Mouse (Mus musculus) liver, embryonic 11.5 days (tissue): ENCODE data around the gene Angptl1. TPM values are rescaled to one million over a fixed set of nuclear protein-coding genes. Genes with fewer than 3 reads are reported as not detected.

ENCODE experiments used
- ATAC-seq: fragments of 200-750 bp; cut with Nextera tagmentation; replicated peaks from 2 replicates; pipeline ENCODE4 v1.8.0; 2017; ENCODE audit warnings: moderate number of reproducible peaks, mild to moderate bottlenecking, moderate TSS enrichment, moderate library complexity; ENCODE audit not compliant: low FRiP score
- DNase-seq: peaks from one replicate; pipeline ENCODE4 v3.0.0-alpha.2; 2017; ENCODE audit warnings: low spot score
- H3K27ac ChIP-seq: fragments of 300-500 bp; sonication (generic); 2 replicates; pipeline ENCODE4 v1.5.1; 2014; ENCODE audit warnings: mild to moderate bottlenecking, low read depth, low read length, control low read depth
- H3K27me3 ChIP-seq: fragments of 300-500 bp; sonication (generic); replicated peaks from 2 replicates; pipeline ENCODE4 v1.6.1; 2014; ENCODE audit warnings: low read length, mixed read lengths; ENCODE audit not compliant: control insufficient read depth, insufficient read depth
- H3K36me3 ChIP-seq: fragments of 300-500 bp; sonication (generic); 2 replicates; pipeline ENCODE4 v1.6.1; 2014; ENCODE audit warnings: mild to moderate bottlenecking, low read length, moderate library complexity, mixed read lengths; ENCODE audit not compliant: control insufficient read depth, insufficient read depth
- H3K4me1 ChIP-seq: fragments of 300-500 bp; sonication (generic); replicated peaks from 2 replicates; pipeline ENCODE4 v1.6.1; 2014; ENCODE audit warnings: low read length, mixed read lengths; ENCODE audit not compliant: control insufficient read depth, insufficient read depth
- H3K4me2 ChIP-seq: fragments of 300-500 bp; sonication (generic); 2 replicates; pipeline ENCODE4 v1.6.1; 2014; ENCODE audit warnings: mild to moderate bottlenecking, control low read depth, moderate library complexity
- H3K4me3 ChIP-seq: fragments of 300-500 bp; sonication (generic); 2 replicates; pipeline ENCODE4 v1.5.1; 2014; ENCODE audit warnings: low read depth, low read length, control low read depth
- H3K9ac ChIP-seq: fragments of 300-500 bp; sonication (generic); 2 replicates; pipeline ENCODE4 v1.6.1; 2014; ENCODE audit warnings: low read depth, low read length, control low read depth
- H3K9me3 ChIP-seq: fragments of 300-500 bp; sonication (generic); 2 replicates; pipeline ENCODE4 v1.6.1; 2016; ENCODE audit warnings: low read length, inconsistent platforms, mixed read lengths; ENCODE audit not compliant: control insufficient read depth
- WGBS: fragments of 180-500 bp; shearing (Covaris S2); extraction: QIAGEN DNeasy Blood & Tissue Kit; methylation state at CpG from one replicate; pipeline ENCODE4 v1.1.7; 2014; 5-methylcytosine and 5-hydroxymethylcytosine counted together
- polyA plus RNA-seq: library from polyadenylated mRNA; unstranded; fragments of >200 nt; fragmentation: Nextera tagmentation; extraction: Ambion mirVana; gene quantifications from 2 replicates; pipeline ENCODE4 v1.2.1, GENCODE M21; 2014

The Angptl1 gene
- 0.92 and 1.1 TPM in 2 replicates for polyA plus RNA-seq

DNA sequence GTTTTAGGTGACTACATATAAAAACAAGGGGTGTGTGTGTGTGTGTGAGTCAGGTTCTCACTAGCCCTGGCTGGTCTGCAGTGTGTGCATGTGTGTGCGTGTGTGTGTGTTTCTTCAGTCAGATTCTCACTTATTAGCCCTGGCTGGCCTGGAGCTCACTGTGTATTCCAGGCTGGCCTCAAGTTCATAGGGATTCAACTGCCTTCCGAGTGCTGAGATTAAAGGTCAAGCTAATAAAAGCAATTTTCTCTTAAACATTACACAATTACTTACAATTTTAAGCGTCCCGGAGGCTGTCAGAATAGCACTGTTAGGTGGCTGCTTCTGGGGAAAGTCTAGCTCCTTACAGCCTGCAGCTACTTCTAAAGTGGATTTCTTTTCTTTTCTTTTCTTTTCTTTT lies at the start of gene Angptl1:
Angptl1 (plus strand) TSS at position 386 of the 400 bp plus-strand sequence.
- Histone ChIP-seq H3K4me2 (no peak within 1 kb of the TSS), H3K4me3 (no peak within 1 kb of the TSS)

DNA sequence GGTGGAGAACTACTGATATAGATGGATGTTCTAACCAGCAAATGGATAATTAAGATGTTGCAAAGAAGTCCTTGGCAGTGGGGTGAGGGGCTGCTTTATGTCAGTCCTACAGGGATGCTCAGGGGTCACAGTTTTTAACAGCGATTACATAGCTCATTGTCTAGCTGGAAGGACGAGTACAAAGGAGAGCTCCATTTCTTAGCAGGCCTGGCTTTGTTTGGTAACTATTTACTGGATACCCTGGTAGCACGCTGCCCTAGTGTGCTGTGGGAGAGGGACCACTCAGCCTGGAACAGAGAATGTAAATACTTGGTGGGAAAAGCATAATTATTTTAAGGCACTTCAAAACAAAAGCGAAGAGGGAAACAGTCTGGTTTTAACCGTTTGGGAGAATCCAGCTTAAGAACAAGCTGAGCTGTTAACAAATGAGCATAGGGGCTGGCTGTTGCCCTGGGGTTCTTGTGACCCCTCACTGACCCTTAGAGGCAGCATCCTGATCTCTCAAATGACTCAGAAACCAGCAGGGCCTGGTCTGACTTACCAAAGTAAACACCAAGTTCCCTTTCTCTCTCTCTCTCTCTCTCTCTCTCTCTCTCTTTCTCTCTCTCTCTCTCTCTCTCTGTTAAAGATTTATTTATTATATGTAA lies 48.4 kb upstream of the Angptl1 start:
- ATAC-seq, result no peak
- 49% methylated on average over 5 of the region's 5 CpGs for WGBS
- no peak overlapping the region for H3K27ac ChIP-seq

More for the DNA sequence above, at the start of gene Angptl1:
- Histone ChIP-seq H3K36me3 (peaks cover 4% of the 10 kb centered on the region; the same call in 1 of the 2 replicates), H3K4me1 (peaks cover 7% of the 10 kb centered on the region; the same call in 1 of the 2 replicates), H3K9ac (no peak within 1 kb of the TSS), H3K27ac (no peak within 1 kb of the TSS), H3K27me3 (no peaks in the 10 kb centered on the region), H3K9me3 (no peaks in the 10 kb centered on the region)
- ATAC-seq, result no peak
- DNase-seq, result no peak
- WGBS, result 67% methylated on average over 4 of the region's 4 CpGs

DNA sequence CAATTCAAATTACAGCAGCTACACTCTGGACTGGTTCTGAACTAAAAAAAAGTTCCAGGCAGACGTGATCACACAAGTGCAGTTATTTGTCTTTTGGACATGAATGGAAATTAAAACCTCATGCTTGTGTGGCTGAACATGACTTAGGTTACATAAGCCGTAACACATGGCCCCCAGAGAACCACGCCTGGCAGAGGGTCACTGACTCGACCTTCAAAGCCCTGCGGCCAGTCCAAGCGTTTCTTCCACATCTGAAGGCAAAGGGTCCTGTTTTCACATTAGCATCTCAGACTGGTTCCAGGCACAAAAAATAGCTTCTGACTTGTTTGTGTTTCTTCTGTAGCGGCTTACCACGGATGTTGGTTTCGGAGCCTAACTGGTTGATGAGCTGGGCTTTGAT lies 42.1 kb upstream of the Angptl1 start:
- H3K36me3 ChIP-seq, result no peaks in the 10 kb centered on the region
- 75% methylated on average over 9 of the region's 9 CpGs for WGBS

More for the DNA sequence above, 48.4 kb upstream of the Angptl1 start:
- Histone ChIP-seq H3K27me3 (no peaks in the 10 kb centered on the region), H3K4me3 (no peak overlapping the region), H3K4me2 (no peak overlapping the region), H3K9ac (no peak overlapping the region), H3K4me1 (0 out of 2 replicates have a peak, but pooled peaks cover 3% of the 10 kb centered on the region), H3K36me3 (no peaks in the 10 kb centered on the region), H3K9me3 (no peaks in the 10 kb centered on the region)
- no peak for DNase-seq

DNA sequence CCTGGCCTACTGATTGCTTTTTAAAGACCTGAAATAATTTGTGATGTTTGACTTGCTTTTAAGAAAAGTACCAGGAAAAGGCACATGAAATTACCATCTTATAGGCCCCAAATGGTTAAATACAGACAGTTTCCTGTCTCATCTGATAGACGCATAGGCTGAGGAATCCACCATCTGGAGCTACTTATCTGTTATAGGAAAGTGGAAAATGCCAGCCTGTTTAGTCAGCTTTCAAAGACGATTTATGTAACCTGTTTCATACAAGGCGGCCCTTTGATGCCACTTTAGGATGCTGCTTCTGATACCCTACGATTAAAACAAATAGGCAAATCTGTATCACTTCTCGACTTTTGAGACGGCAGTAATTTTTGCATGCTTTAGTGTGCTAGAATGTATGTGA lies 37.1 kb upstream of the Angptl1 start:
- Histone ChIP-seq H3K9me3 (no peaks in the 10 kb centered on the region), H3K4me1 (no peaks in the 10 kb centered on the region), H3K9ac (no peak overlapping the region), H3K27me3 (no peaks in the 10 kb centered on the region), H3K27ac (no peak overlapping the region), H3K4me2 (no peak overlapping the region), H3K4me3 (no peak overlapping the region), H3K36me3 (no peaks in the 10 kb centered on the region)
- DNase-seq, result no peak
- no peak for ATAC-seq
- WGBS, result 75% methylated on average over 6 of the region's 6 CpGs

More for the DNA sequence above, 42.1 kb upstream of the Angptl1 start:
- Histone ChIP-seq H3K4me2 (no peak overlapping the region), H3K4me3 (no peak overlapping the region), H3K9me3 (no peaks in the 10 kb centered on the region), H3K27ac (no peak overlapping the region), H3K27me3 (no peaks in the 10 kb centered on the region), H3K9ac (no peak overlapping the region), H3K4me1 (no peaks in the 10 kb centered on the region)
- ATAC-seq, result no peak
- DNase-seq, result no peak

DNA sequence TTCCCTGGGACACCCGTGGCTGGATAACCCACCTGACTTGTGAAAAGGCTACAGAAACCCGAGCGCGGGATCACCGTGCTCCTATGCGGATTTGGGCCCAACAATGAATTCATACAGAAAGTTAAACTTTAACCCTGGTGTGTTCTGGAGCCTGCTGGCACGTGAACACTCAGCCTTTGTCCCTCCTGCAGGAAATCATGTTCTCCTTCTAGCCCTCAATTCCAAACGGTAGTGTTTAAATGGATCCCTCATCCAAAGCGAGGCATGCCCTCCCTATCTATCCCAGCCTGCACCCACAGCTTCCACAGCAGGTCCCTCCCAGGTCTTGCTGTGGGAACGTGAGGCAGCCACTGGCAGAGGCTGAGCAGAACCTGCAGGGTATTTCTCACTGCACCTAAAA lies 30.0 kb upstream of the Angptl1 start:
- Histone ChIP-seq H3K9ac (no peak overlapping the region), H3K36me3 (no peaks in the 10 kb centered on the region), H3K4me3 (no peak overlapping the region), H3K27ac (no peak overlapping the region), H3K4me1 (no peaks in the 10 kb centered on the region), H3K9me3 (no peaks in the 10 kb centered on the region), H3K4me2 (no peak overlapping the region), H3K27me3 (no peaks in the 10 kb centered on the region)
- 78% methylated on average over 10 of the region's 10 CpGs for WGBS
- DNase-seq (no peak), ATAC-seq (no peak)

DNA sequence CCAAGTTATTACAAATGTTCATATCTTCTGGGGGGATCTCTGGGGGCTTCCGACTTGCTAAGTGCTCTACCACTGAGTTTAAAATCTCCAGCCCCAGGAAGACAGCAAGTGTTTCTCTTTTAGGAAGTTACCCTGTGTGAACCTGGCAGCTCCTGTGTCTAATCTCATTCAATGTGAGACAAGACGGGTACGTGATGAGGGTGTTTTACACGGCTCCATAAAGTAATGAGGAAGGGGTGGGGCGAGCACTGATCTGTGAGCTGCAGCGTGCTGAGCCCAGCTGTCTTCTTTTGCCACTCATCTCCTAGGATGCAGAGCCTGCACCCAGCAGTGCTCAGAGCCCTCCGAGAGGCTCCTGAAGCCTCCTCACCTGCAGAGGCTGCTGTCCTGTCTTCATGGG lies 26.4 kb upstream of the Angptl1 start:
- Histone ChIP-seq H3K27me3 (no peaks in the 10 kb centered on the region), H3K9ac (no peak overlapping the region), H3K4me2 (no peak overlapping the region), H3K36me3 (peaks cover 6% of the 10 kb centered on the region; the same call in 1 of the 2 replicates), H3K27ac (no peak overlapping the region), H3K4me3 (no peak overlapping the region), H3K4me1 (peaks cover 4% of the 10 kb centered on the region), H3K9me3 (no peaks in the 10 kb centered on the region)
- WGBS, result 82% methylated on average over 7 of the region's 7 CpGs
- no peak for DNase-seq
- ATAC-seq, result no peak

DNA sequence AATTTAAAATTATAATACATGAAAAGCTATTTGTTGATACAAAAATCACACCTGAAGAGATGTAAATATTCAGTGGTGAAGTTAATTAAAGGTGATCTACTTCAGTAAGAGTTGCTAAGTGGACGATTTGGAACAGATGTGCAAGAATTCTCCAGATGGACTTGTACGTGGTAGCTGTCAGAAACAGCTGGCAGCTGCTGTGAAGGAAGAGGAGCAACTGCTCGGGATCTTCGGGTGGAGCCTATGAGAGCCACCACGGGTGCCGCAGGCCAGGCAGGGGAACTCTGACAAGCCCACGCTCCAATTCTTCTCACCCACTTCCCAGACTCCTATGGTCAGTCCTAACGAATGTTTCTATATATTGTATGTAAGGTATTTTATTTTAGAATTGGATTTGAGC lies 25.6 kb upstream of the Angptl1 start:
- peaks cover 4% of the 10 kb centered on the region for H3K4me1 ChIP-seq
- DNase-seq (no peak), ATAC-seq (no peak)
- peaks cover 11% of the 10 kb centered on the region; the same call in 1 of the 2 replicates for H3K36me3 ChIP-seq
- no peaks in the 10 kb centered on the region for H3K27me3 ChIP-seq
- no peak overlapping the region for H3K9ac ChIP-seq
- H3K4me3 ChIP-seq, result no peak overlapping the region
- WGBS, result 78% methylated on average over 8 of the region's 8 CpGs
- H3K9me3 ChIP-seq, result no peaks in the 10 kb centered on the region
- H3K4me2 ChIP-seq, result no peak overlapping the region
- H3K27ac ChIP-seq, result no peak overlapping the region

DNA sequence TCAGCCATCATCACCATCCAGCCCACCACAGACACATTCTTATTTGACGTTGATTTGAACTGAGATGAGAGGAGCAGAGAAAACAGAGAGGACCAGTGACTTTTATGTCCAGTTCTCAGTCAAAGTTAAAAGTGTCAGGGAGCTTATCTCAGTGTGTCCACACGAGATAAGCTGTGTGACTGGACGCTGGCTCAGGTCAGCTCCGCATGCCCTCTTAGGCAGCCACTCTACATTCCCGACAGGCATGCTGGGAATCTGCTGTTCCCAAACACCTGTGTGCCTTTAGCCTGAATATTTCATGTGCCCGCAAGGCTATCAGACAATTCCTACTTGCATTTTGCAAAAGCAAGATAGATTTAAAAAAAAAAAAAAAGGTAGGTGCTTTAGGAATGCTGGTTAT lies 24.9 kb upstream of the Angptl1 start:
- WGBS, result 43% methylated on average over 6 of the region's 6 CpGs
- Histone ChIP-seq H3K27me3 (no peaks in the 10 kb centered on the region), H3K36me3 (peaks cover 14% of the 10 kb centered on the region; the same call in 1 of the 2 replicates), H3K4me3 (no peak overlapping the region), H3K4me2 (no peak overlapping the region), H3K9ac (no peak overlapping the region), H3K9me3 (no peaks in the 10 kb centered on the region), H3K4me1 (peaks cover 4% of the 10 kb centered on the region), H3K27ac (no peak overlapping the region)
- DNase-seq (no peak), ATAC-seq (peak; percentile 39; the same call in 1 of the 2 replicates)

DNA sequence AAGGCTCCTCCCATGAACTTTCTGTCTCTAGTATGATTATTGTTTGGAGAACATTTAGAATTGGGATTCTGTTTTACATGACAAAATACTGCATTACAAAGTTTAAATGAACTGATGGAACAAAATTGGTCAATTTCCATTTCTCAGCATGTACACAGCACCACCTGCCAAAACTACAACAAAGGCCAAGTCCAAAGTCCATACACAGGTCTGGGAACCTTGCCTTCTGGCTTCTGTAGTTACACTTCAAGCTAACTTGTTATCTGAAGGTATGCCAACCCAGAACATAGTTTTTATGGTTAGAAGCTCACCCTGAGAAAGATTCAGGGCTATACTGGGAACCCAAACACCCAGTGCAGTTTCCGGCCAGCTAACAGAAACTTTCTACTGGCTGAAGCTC lies 19.1 kb upstream of the Angptl1 start:
- no peak overlapping the region for H3K27ac ChIP-seq
- WGBS, result 91% methylated on average over 1 of the region's 1 CpGs
- DNase-seq, result no peak
- ATAC-seq, result no peak
- H3K4me2 ChIP-seq, result no peak overlapping the region
- H3K27me3 ChIP-seq, result no peaks in the 10 kb centered on the region
- H3K9me3 ChIP-seq, result no peaks in the 10 kb centered on the region
- H3K36me3 ChIP-seq, result peaks cover 14% of the 10 kb centered on the region; the same call in 1 of the 2 replicates
- H3K4me3 ChIP-seq, result no peak overlapping the region
- H3K9ac ChIP-seq, result no peak overlapping the region
- H3K4me1 ChIP-seq, result no peaks in the 10 kb centered on the region; the same call in 1 of the 2 replicates
